Mouse (Mus musculus) forebrain, embryonic 16.5 days (tissue): ENCODE data around the gene Ctrb1. TPM values are rescaled to one million over a fixed set of nuclear protein-coding genes. Genes with fewer than 3 reads are reported as not detected.

ENCODE experiments used
- microRNA-seq: library from miRNA; unstranded; fragments of <30 nt; microRNA quantifications from one replicate; pipeline ENCODE4, GENCODE M21; 2017
- polyA plus RNA-seq: library from polyadenylated mRNA; unstranded; fragments of >200 nt; fragmentation: Nextera tagmentation; extraction: Ambion mirVana; gene quantifications from 2 replicates; pipeline ENCODE4 v1.2.1, GENCODE M21; 2015

Gene Ctrb1
- polyA plus RNA-seq, 1 experiment from 2014 or later = not detected

Small RNAs within 50 kb of the gene (microRNA-seq; reads per million reads assigned to microRNA genes)
- gene Mir7076 = not detected

Other genes starting within 250 kb of the Ctrb1 start
- gene Wdr59, start 168.9 kb downstream of the Ctrb1 start, polyA plus RNA-seq = 8.3 and 9.4 TPM in 2 replicates
- gene Znrf1, start 154.9 kb downstream of the Ctrb1 start, polyA plus RNA-seq = 66.0 and 70.3 TPM in 2 replicates
- 0.71 TPM in 2 replicates for gene Ldhd, start 60.6 kb downstream of the Ctrb1 start, polyA plus RNA-seq
- gene Zfp1, start 47.6 kb downstream of the Ctrb1 start, polyA plus RNA-seq = 32.5 and 35.7 TPM in 2 replicates
- gene Bcar1, start 52.8 kb upstream of the Ctrb1 start, polyA plus RNA-seq = 45.9 and 52.5 TPM in 2 replicates
- 175 and 190 TPM in 2 replicates for gene Cfdp1, start 163.3 kb upstream of the Ctrb1 start, polyA plus RNA-seq
- gene Tmem170, start 185.7 kb upstream of the Ctrb1 start, polyA plus RNA-seq = 3.6 and 3.8 TPM in 2 replicates
- gene Chst5, start 219.4 kb upstream of the Ctrb1 start, polyA plus RNA-seq = 2.3 and 2.6 TPM in 2 replicates
- 14.1 and 14.3 TPM in 2 replicates for gene Tmem231, start 242.9 kb upstream of the Ctrb1 start, polyA plus RNA-seq
- gene Gabarapl2, start 249.7 kb upstream of the Ctrb1 start, polyA plus RNA-seq = 479 and 491 TPM in 2 replicates